Mouse (Mus musculus): Measurements from ENCODE around the gene Crim1.
"Not testable (repeated sequence)": the region's sequence is repeated elsewhere in the genome, so short reads cannot be mapped to it uniquely, and the experiment has no call there.

Gene Crim1

GRCm38 (mm10) chr17:78250149-78250938 is 50.3 kb downstream of the Crim1 start:
- in situ Hi-C loops (cut with MboI), result no loop called here

- in situ Hi-C loops (cut with MboI), result not testable (repeated sequence)
Measured at GRCm38 (mm10) chr17:78253587-78253986, 53.5 kb downstream of the Crim1 start.

GRCm38 (mm10) chr17:78254256-78254655 is 54.2 kb downstream of the Crim1 start:
- in situ Hi-C loops (cut with MboI), result no loop called here

- in situ Hi-C loops (cut with MboI), result no loop called here
Measured at GRCm38 (mm10) chr17:78255711-78256110, 55.7 kb downstream of the Crim1 start.

GRCm38 (mm10) chr17:78256534-78256933 is 56.5 kb downstream of the Crim1 start:
- in situ Hi-C loops (cut with MboI), result no loop called here

DNA sequence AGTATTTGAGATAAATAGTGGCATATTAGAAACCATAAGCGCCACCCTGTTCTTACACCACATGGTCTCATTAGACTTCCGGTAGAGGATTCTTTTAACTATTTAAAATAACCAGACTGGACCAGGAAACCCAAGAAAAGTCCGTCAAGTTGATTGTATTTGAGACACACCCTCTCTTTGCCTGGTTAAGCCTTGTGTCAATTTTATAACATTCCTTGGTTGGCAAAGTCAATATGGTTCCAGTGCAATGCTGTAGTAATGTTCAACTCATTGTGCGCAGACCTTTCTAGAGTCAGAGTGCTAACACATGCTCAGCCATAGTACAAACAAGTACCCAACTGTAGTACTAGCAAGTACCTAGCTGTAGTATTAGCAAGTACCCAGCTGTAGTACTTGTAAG is 61.6 kb downstream of the Crim1 start:
- in situ Hi-C loops (cut with MboI), result no loop called here

DNA sequence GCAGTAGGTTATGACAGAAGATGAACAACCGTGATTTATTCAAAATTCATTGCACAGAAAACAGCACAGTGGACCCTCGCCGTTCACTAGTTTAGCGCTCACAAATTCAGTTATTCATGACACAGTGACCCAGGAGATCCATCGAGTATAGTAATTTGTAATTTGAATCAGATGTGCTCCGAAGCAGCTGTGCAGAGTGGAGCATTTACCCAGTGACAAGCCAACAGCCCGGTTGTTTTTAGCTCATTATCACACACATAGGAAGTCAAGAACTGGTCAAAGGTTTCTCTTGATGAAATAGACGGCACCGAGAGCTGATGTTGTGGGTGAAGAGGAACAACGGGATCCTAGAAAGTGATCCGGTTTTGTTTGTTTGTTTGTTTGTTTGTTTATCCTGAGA is 64.1 kb downstream of the Crim1 start:
- in situ Hi-C loops (cut with MboI), result no loop called here

DNA sequence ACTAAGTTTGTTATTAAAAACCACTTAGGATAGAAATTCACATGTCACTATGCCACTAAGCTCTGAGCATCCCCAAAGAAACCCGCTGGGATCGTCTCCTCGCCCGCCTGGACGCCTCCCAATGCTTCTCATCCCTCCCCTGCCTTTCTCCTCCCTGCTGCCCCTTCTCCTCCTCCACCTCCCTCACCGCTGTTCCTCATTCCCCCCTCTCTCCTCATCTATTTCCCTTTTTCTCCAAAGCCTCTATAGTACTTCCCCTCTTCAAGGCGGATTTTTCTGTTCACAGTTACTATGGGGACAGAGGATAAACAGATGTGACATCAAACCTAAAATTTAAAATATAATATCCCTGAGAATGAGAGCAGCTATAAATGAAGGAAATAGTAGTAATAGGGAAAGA is 65.1 kb downstream of the Crim1 start:
- in situ Hi-C loops (cut with MboI), result no loop called here

DNA sequence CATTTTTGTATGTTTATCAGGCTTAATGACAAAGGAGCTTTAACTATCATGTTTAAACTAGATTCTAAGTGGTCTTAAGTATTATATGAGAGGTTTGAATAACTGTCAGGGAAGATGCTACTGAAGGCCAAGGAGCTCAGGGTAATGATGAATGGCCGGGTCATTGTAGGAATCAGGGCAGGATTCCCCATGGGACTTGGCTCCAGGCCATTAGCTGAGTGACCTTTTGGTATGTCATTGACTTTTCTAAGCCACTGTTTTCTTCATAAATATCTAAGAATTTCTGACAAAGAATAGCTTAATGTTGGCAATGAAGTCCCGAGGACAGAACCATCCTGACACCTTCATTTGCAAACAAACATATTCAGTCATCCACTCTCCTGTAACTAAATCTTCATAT is 66.2 kb downstream of the Crim1 start:
- in situ Hi-C loops (cut with MboI), result no loop called here

- in situ Hi-C loops (cut with MboI), result no loop called here
Measured at GRCm38 (mm10) chr17:78268591-78268990, 68.5 kb downstream of the Crim1 start.

DNA sequence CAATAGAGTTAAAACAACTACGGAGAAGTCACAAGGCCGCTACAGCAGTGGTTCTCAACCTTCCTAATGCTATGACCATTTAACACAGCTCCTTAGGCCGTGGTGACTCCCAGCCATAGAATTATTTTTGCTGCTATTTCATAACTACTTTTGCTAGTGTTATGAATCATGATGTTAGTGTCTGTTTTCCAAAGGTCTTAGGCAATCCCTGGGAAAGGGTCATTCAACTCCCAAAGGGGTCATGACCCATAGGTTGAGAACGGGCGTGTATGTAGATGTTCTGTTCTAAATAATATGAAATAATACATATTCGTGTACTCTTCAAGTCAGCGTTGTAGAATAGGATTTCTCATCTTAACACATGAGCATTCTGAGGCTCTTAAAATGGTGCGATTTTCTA is 69.3 kb downstream of the Crim1 start:
- in situ Hi-C loops (cut with MboI), result no loop called here

- in situ Hi-C loops (cut with MboI), result no loop called here
Measured at GRCm38 (mm10) chr17:78270019-78270418, 70.0 kb downstream of the Crim1 start.

- in situ Hi-C loops (cut with MboI), result no loop called here
Measured at GRCm38 (mm10) chr17:78271731-78272130, 71.7 kb downstream of the Crim1 start.

DNA sequence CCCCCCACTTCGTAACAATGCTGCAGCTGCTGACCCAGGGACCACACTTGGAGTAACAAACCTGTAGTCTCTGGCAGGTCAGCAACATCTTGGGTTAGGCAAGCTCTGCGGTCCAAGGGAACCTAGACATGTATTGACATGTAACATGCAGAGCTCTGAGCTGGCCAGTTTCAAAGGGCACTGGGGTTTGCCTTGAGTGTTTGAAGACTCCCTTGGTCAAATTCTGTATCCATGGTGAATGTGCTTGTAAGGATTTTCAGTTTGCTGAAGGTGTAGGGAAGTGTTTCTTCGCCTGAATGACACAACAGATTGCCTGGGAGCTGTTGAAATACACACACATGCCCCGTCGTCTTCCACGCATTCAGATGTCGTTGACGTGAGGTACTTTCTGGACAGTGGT is 72.1 kb downstream of the Crim1 start:
- in situ Hi-C loops (cut with MboI), result no loop called here

- in situ Hi-C loops (cut with MboI), result no loop called here
Measured at GRCm38 (mm10) chr17:78272713-78273483, 72.8 kb downstream of the Crim1 start.

GRCm38 (mm10) chr17:78273875-78274274 is 73.8 kb downstream of the Crim1 start:
- in situ Hi-C loops (cut with MboI), result no loop called here

DNA sequence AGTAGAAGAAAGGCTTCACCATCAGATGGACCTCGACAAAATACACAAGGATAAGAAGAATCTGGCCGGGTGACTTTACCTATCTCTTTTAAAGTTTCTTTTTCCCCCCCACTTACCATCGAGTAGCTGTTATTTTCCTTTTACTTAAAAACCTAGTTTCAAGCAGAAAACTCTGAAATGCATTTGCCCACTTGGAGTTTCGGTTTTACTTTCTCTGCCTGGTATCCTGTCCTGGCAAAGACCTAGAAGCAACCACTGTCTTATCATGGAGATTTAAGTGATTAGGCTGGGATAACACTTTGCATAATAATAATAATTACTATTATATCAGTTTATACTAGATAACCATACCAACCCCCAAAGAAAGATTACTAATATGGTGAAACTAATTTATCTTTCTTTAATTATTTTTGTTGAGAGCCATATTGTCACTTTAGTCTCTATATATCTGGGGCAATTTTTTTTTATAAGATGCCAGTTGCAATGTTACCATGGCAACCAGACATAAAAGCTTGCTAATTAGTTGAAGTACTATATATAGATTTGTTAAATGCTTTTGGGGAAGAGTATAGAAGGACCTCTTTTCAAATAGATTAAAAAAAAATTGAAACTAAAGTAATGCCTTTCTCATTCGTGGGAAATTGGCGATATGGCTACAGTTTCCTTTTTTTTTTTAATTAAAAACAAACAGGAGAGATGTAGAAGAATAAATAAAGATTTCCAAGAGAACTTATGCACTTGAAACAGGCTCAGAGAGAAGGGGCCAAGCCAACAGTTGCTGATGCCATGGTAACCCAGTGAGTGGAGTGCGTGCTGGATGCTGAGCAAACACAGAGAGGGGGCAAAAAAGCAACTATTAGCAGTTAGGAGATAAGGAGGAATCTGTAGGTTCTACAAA is 74.8 kb downstream of the Crim1 start:
- in situ Hi-C loops (cut with MboI), result no loop called here

GRCm38 (mm10) chr17:78275507-78275813 is 75.4 kb downstream of the Crim1 start:
- in situ Hi-C loops (cut with MboI), result no loop called here

- in situ Hi-C loops (cut with MboI), result no loop called here
Measured at GRCm38 (mm10) chr17:78279191-78279590, 79.1 kb downstream of the Crim1 start.

DNA sequence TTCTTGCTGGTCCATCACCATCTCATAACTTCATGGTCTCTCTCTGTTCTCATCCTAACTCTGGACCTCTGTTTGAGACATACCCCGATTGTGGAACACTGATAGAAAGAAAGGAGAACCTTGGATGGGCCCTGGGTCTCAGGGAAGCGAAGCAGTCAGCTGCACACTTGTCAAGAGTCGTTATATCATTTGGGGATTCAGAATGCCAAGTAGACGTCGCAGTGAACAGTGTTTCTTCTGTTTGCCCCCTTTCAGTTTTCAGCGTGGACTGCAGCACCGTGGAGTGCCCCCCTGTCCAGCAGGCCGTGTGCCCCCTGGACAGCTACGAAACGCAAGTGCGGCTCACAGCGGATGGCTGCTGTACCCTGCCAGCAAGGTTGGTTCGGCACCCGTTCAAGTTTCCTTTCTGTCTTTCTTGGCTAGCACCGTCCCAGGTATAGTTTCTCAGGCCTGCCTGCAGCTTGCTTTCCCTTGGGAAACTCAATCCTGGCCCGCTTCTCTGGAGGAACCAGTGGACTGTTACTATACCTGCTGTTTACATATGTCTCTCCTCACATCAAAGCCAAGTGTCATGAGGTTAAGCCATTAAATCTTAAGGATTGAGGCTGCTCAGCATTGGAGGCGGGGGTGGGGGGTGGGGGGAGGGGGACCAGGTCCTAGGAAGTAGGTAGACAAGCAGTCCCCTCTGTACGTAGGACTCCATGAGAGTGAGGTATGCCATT is 81.1 kb downstream of the Crim1 start:
- in situ Hi-C loops (cut with MboI), result no loop called here

GRCm38 (mm10) chr17:78283271-78283992 is 83.4 kb downstream of the Crim1 start:
- in situ Hi-C loops (cut with MboI), result no loop called here
